Mouse (Mus musculus) lung, postnatal 36 days (tissue): ENCODE data around the gene 1810043G02Rik.
"Not testable (repeated sequence)": the region's sequence is repeated elsewhere in the genome, so short reads cannot be mapped to it uniquely, and the experiment has no call there.

Source experiments
- DNase-seq: peaks from one replicate; pipeline ENCODE4 v3.0.0; 2022; ENCODE audit warnings: mixed read lengths

The 1810043G02Rik gene

DNA sequence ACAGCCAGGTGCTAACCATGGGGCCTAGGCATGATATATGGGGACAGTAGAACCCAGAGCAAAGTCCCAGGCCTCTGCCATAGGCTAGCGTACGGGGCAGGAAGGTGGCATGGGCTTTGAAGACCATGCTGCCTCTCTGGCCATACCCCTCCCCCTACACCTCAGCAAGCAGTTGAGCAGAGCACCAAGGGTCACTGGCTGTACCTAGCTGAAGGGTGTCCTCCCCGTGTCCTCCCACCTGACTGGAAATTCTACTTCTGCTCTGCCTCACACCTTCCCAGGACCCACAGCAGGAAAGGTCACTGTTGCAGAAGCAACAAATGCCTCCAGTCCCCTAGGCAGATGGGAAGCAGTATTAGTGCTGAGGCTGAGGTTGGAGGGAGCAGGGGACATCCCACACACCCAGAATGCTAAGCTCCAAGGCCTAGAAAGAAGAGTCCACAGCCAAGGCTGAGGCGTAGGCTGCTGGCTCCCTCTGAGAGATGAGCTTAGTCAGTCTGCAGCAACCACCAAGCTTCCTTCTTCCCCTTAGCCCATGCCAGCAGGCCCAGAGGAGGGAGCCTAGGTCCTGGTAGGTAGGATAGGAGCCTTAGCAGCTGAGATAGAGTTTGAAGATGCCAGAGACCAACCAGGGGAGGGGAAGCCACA is 27.6 kb downstream of the 1810043G02Rik start:
- no peak for DNase-seq

DNA sequence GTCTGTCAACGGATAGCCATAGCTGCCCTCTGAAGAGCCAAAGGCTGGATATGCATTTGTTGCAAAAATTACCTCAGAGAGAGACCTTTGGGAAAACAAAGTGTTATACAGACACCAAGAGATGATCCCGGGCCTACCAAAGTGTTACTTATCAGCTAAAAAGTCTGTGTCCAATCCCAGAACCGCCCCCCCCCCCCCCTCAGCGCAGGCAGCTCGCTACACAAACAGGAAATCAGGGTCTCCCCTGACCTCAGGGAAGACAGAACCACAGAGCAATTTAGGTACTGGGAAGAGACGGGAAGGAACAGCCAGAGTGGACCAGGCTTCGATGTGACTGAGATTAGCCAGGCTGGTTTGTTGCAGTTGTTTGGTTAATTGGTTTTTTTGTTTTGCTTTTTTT is 28.9 kb downstream of the 1810043G02Rik start:
- no peak for DNase-seq

DNA sequence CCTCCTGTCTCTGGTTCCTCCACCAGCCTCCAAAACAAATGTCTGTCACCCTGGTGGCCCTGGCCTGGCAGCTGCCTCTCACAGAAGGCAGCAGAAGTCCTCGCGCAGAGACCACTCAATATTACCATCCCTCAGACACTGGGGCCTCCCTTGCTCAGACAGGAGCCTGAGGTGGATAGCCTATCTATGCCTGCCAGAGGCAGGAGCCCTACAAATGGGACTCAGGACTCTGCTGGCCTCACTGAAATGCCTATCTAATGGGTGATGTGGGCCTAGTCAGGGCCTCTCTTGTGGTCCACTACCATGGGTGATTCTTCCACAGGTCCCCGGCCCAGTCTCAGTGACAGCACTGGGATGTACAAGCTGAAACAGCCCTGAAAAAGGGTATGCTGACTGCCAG is 29.8 kb downstream of the 1810043G02Rik start:
- no peak for DNase-seq

DNA sequence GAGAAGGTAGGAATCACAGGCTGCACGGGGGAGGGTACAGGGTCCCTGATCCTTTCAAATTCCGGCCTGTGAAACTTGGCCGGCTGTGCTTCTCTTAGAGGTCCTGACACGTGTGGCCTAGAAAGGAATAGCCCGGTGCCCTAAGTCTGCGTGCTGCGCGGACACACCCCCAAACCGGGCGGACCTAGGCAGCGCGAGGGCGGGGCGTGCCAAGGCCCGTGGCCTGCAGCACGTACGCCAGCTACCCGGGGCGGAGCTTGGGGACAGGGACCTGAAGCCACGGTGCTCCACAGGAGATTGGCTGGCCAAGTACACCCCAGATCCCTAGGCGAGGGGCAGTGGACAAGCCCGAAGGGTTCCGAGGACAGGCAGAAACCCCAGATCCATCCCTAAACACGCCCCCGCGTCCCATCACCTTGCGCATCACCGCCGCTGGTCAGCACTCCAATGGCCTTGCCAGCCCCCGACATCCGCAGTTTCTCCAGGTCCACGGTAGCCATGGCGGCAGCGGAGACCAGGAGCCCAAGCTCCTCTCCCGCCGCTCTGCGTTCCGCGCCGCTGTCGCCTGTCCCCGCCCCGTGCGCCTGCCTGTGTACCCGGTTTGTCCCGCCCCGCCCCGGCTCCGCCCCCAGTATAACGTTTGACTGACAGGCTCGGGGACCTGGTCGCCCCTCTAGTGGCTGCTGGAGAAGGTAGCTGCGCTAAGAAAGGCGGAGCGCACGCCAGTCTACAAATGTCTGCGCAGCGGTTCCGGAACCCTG is 31.0 kb downstream of the 1810043G02Rik start:
- DNase-seq: peak; percentile 99

- DNase-seq: no peak
These were observed 31.6 kb downstream of the 1810043G02Rik start, which contains the start of gene Pfkl for GRCm38 (mm10) chr10:78009945-78010293. TSS of gene Pfkl (minus strand) at chr10:78010083.

- DNase-seq: no peak
These were observed 32.0 kb downstream of the 1810043G02Rik start for GRCm38 (mm10) chr10:78010335-78010734.

GRCm38 (mm10) chr10:78011116-78011515 is 32.8 kb downstream of the 1810043G02Rik start:
- DNase-seq: not testable (repeated sequence)

- DNase-seq: no peak
These were observed 34.6 kb downstream of the 1810043G02Rik start for GRCm38 (mm10) chr10:78012661-78013495.

DNA sequence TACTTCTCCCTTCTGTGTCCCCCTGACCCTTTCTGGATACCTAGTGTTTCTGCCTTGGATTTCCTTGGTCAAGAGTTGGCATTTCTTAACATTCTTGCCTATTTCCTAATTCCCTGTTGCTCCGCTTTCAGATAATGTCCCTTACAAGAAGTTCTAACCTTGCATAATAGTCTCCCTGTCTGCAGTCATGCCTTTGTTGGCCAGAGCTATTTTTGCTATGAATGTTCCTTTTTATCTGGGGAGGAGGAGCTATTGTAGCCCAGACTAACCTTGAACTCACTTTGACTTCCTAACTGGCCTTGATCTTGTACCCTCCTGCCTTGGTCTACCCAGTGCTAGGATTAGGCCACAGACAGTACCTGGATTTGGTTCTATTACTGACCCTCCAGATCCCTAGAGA is 37.2 kb downstream of the 1810043G02Rik start:
- peak; percentile 26 for DNase-seq

GRCm38 (mm10) chr10:78016366-78016765 is 38.0 kb downstream of the 1810043G02Rik start:
- DNase-seq: no peak

DNA sequence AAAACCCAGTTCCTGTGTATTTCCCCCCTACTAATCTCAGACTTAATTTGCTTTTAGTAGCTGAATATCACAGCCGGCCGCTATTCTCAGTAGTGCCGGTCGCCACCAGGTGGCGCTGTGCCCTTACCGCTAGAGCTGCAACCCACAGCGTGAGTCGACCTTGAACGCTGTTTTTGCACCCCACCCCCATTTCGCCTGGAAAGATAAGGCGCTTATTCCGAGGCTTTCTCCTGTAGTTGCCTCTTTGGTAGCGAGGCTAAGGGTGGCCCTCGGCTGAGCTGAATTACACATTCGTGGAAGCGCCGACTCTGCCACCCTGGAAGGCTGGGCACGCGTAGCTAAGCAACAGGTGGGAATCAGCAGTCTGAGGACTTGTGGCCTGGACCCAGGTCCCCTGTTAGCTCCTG is 40.5 kb downstream of the 1810043G02Rik start:
- peak; percentile 82 for DNase-seq

- DNase-seq: no peak
These were observed 41.0 kb downstream of the 1810043G02Rik start for GRCm38 (mm10) chr10:78019291-78019690.

DNA sequence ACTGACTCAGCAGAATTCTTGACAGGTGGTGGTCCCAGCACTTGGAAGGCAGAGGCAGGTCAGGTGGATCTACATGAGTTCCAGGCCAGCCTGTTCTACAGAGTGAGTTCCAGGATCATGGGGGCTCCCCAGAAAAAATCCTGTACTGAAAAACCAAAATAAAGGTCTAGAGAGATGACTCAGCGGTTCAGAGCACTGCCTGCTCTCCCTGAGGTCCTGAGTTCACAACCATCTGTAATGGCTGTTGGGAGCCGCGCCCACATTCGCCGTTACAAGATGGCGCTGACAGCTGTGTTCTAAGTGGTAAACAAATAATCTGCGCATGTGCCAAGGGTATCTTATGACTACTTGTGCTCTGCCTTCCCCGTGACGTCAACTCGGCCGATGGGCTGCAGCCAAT is 41.7 kb downstream of the 1810043G02Rik start:
- DNase-seq: not testable (repeated sequence)

GRCm38 (mm10) chr10:78025453-78025852 is 47.1 kb downstream of the 1810043G02Rik start:
- DNase-seq: not testable (repeated sequence)

DNA sequence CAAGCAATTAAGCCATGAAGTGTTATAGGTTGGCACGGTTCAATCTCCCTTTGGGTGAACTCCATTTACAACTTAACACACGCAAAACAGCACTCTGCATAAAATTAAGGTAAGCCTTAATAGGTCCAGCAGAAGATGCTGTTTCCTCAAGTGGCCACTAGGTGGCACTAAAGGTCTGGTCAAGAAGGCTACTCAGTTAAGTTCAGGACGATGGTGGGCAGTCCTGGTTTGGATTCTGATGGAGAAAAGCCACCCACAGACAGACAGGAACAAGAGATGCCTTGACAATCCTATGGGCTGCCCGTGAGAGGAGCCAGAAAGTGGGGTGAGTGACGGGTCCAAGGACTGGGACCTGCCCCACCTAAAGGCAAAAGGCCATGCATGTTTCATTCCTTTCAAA is 49.8 kb downstream of the 1810043G02Rik start:
- peak; percentile 82 for DNase-seq

DNA sequence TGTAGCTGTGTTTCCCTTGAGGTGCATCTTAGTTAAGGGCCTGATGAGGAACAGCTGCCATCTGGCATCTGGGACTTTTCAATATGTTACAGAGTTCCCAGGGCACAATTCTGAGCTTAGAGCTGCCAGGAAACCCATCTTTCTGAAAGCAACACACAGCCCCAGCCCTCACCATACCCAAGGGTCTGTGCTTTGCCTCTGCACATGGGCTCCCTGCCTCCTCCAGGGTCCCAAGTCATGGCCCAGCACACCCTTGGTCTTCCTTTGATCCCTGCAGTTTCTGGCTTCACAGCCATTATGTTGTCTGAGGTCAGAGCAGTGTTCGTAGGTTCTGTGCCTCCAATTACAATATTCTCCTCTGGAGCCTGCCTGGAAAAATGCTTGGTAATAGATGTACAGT is 50.8 kb downstream of the 1810043G02Rik start:
- DNase-seq: no peak

GRCm38 (mm10) chr10:78031987-78032386 is 53.7 kb downstream of the 1810043G02Rik start:
- no peak for DNase-seq
